ENCODE assay signal across 8 mouse cellular contexts in the genomic region with DNA sequence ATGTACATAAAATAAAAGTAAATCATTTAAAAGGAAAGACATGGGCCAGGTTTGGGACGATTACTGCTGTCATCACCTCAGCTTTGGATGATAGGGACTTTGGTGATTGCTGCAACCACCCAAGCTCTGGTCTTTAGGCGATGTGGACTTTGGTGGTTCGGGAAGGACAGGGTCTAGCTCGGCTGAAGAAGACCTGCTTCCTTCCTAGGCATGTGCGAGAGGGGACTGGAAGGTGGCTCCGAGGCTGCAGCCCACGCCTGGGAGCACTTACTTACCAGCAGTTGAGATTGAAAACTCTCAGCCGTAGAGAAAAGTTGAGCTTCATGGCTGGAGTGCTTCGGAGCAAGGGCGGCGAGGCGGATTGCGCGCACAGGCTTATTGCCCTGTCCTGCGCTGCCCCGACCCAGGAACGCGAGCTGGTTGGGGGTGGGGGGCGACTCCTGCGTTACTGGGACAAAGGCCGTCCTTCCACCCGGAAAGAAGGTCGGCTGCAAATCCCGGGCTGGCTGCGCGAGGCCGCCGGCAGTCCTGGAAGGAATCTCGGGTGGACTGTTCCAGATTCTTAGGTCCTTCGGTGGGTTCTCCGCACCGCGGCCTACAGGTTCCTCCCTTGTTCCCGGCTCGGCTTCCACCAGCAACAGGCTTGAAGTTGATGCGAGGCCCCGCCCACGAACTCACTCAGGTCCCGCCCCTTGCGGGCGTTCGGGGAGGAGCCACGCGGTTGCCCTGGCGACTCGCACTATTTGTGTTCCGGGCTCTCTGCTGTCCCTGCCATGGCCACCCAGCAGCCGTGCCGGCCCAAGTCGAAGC. TPM values are rescaled to one million over a fixed set of nuclear protein-coding genes. Genes with fewer than 3 reads are reported as not detected.
A peak's percentile ranks its signal among the peaks of the same experiment; 100 is the strongest.
DNase-seq lines count a peak whose midpoint lies in the region; ATAC-seq and TF ChIP-seq lines count a peak whose summit lies in the region.

A gene (minus strand): TSS at position 662 of the 810 bp plus-strand sequence.
A gene (plus strand): TSS at position 732 of the 810 bp plus-strand sequence.

- peak within 1 kb of the TSS; percentile 68 for H3K4me2 ChIP-seq in hindbrain, embryonic 11.5 days (replicated peaks; ENCODE audit: low read depth, low read length)
- peak within 1 kb of the TSS; percentile 98 for H3K4me2 ChIP-seq in lung, postnatal 0 days (replicated peaks; ENCODE audit: low read depth, low read length)

- H3K4me1 ChIP-seq in hindbrain, embryonic 11.5 days (replicated peaks; ENCODE audit: control insufficient read depth, insufficient read depth, low read length), result 0 out of 2 replicates have a peak, but pooled peaks cover 2% of the 10 kb centered on the region
- H3K4me1 ChIP-seq in lung, postnatal 0 days (ENCODE audit: insufficient read depth, low read depth, low read length), result peaks cover 5% of the 10 kb centered on the region; the same call in 1 of the 2 replicates

- H3K4me3 ChIP-seq in hindbrain, embryonic 11.5 days (ENCODE audit: low read depth, low read length), result peak within 1 kb of the TSS; percentile 56
- peak within 1 kb of the TSS; percentile 68 for H3K4me3 ChIP-seq in lung, postnatal 0 days (ENCODE audit: low read depth, low read length)

- peak within 1 kb of the TSS; percentile 68 for H3K9ac ChIP-seq in hindbrain, embryonic 11.5 days (ENCODE audit: low read depth, low read length)
- peak within 1 kb of the TSS; percentile 58 for H3K9ac ChIP-seq in lung, postnatal 0 days (replicated peaks; ENCODE audit: low read depth)

- H3K36me3 ChIP-seq in hindbrain, embryonic 11.5 days (ENCODE audit: control insufficient read depth, insufficient read depth, low read length), result 0 out of 2 replicates have a peak, but pooled peaks cover 5% of the 10 kb centered on the region
- H3K36me3 ChIP-seq in lung, postnatal 0 days (ENCODE audit: insufficient read depth, low read length), result peaks cover 21% of the 10 kb centered on the region

- no peaks in the 10 kb centered on the region for H3K27me3 ChIP-seq in hindbrain, embryonic 11.5 days (ENCODE audit: control insufficient read depth, insufficient read depth, low read length)
- no peaks in the 10 kb centered on the region for H3K27me3 ChIP-seq in lung, postnatal 0 days (replicated peaks; ENCODE audit: insufficient read depth, low read length)

- H3K9me3 ChIP-seq in hindbrain, embryonic 11.5 days (ENCODE audit: control insufficient read depth, low read length), result no peaks in the 10 kb centered on the region
- no peaks in the 10 kb centered on the region for H3K9me3 ChIP-seq in lung, postnatal 0 days (ENCODE audit: low read length)

- H3K27ac ChIP-seq in hindbrain, embryonic 11.5 days (ENCODE audit: low read depth, low read length), result no peak within 1 kb of the TSS
- H3K27ac ChIP-seq in lung, postnatal 0 days (ENCODE audit: low read length), result peak within 1 kb of the TSS; percentile 80

- TF ChIP-seq EP300 in lung, postnatal 0 days (IDR thresholded peaks at IDR 0.05), result no peak

- peak; percentile 97 for DNase-seq in NIH3T3 (ENCODE audit: low read depth)
- DNase-seq in cerebellum, adult 9-11 months, result peak; percentile 91
- peak; percentile 88 to 94 for DNase-seq in frontal cortex, adult 2 months (ENCODE audit: extremely low spot score in 1 of 2, low spot score in 1 of 2)
- peak; percentile 96 for DNase-seq in hindbrain, embryonic 11.5 days (ENCODE audit: low spot score)
- DNase-seq in layer of hippocampus, postnatal 10 days (ENCODE audit: low spot score in 2 of 2), result peak; percentile 94 to 96
- peak; percentile 97 for DNase-seq in lung, postnatal 0 days (ENCODE audit: low spot score)
- DNase-seq in ovary, postnatal 10 days (ENCODE audit: low spot score), result peak; percentile 91
- peak; percentile 91 for DNase-seq in thymus, postnatal 0 days (ENCODE audit: low spot score)

- TF ChIP-seq CTCF in lung, postnatal 0 days (IDR thresholded peaks at IDR 0.05), result peak; percentile 33

- ATAC-seq in hindbrain, embryonic 11.5 days (ENCODE audit: low FRiP score), result peak; percentile 97
- peak; percentile 97 for ATAC-seq in lung, postnatal 0 days

- under 1% methylated on average over 50 of the region's 50 CpGs for WGBS in hindbrain, embryonic 11.5 days
- WGBS in lung, postnatal 0 days, result under 1% methylated on average over 50 of the region's 50 CpGs

RNA-seq across cellular contexts. Expression of the first gene that starts in this region (rescaled TPM):
- polyA plus RNA-seq in frontal cortex, adult 2 months (2012; rRNA removed), result 39.7 and 41.0 TPM in 2 replicates
- polyA plus RNA-seq in hindbrain, embryonic 11.5 days (2014; fragmentation: Nextera tagmentation; extraction: Ambion mirVana), result 45.9 and 47.6 TPM in 2 replicates
- total RNA-seq in layer of hippocampus, postnatal 10 days (2021), result 10 to 100 TPM; 21.2 to 26.2 TPM
- polyA plus RNA-seq in lung, postnatal 0 days (2015; fragmentation: Nextera tagmentation; extraction: Ambion mirVana), result 54.9 and 58.6 TPM in 2 replicates
- polyA plus RNA-seq in thymus, postnatal 0 days (2015; fragmentation: Nextera tagmentation; extraction: Ambion mirVana), result 53.7 and 57.5 TPM in 2 replicates

RNA-seq across cellular contexts. Expression of the second gene that starts in this region (rescaled TPM):
- polyA plus RNA-seq in frontal cortex, adult 2 months (2012; rRNA removed), result 3.5 and 4.3 TPM in 2 replicates
- 1.3 and 1.4 TPM in 2 replicates for polyA plus RNA-seq in hindbrain, embryonic 11.5 days (2014; fragmentation: Nextera tagmentation; extraction: Ambion mirVana)
- 1 to 10 TPM; 6.9 to 7.8 TPM for total RNA-seq in layer of hippocampus, postnatal 10 days (2021)
- 11.1 and 11.7 TPM in 2 replicates for polyA plus RNA-seq in lung, postnatal 0 days (2015; fragmentation: Nextera tagmentation; extraction: Ambion mirVana)
- 1.2 and 1.4 TPM in 2 replicates for polyA plus RNA-seq in thymus, postnatal 0 days (2015; fragmentation: Nextera tagmentation; extraction: Ambion mirVana)
